Mouse (Mus musculus) T-helper 2 cell (primary cell): ENCODE data around the gene Dgkz.

Source experiments
- in situ Hi-C: fragments of 300-600 bp; cut with MboI, MseI; formaldehyde crosslinking; loops from one replicate; pipeline ENCODE4 v1.15.1; 2025; ENCODE audit warnings: high pct_unique_total_duplicates

Gene Dgkz

GRCm38 (mm10) chr2:91939303-91939935 is 36.2 kb downstream of the Dgkz start:
- in situ Hi-C loops, result no loop called here

GRCm38 (mm10) chr2:91936154-91936553 is 39.5 kb downstream of the Dgkz start:
- in situ Hi-C loops, result no loop called here

- in situ Hi-C loops, result no loop called here
Observed at GRCm38 (mm10) chr2:91934826-91935525, 40.7 kb downstream of the Dgkz start.

GRCm38 (mm10) chr2:91934016-91934415 is 41.6 kb downstream of the Dgkz start:
- in situ Hi-C loops, result no loop called here

GRCm38 (mm10) chr2:91933471-91933870 is 42.2 kb downstream of the Dgkz start:
- in situ Hi-C loops, result no loop called here

GRCm38 (mm10) chr2:91932737-91933350 is 42.8 kb downstream of the Dgkz start:
- in situ Hi-C loops, result no loop called here

- in situ Hi-C loops, result no loop called here
Observed at GRCm38 (mm10) chr2:91932160-91932711, 43.4 kb downstream of the Dgkz start, which contains the start of gene Mdk. Mdk (minus strand) TSS chr2:91932297.

- in situ Hi-C loops, result no loop called here
Observed at GRCm38 (mm10) chr2:91931328-91932159, 44.1 kb downstream of the Dgkz start.

- in situ Hi-C loops, result no loop called here
Observed at GRCm38 (mm10) chr2:91930761-91931291, 44.8 kb downstream of the Dgkz start.

GRCm38 (mm10) chr2:91929936-91930335 is 45.7 kb downstream of the Dgkz start:
- in situ Hi-C loops, result no loop called here

- in situ Hi-C loops, result no loop called here
Observed at GRCm38 (mm10) chr2:91929455-91929854, 46.2 kb downstream of the Dgkz start.

GRCm38 (mm10) chr2:91928534-91929350 is 46.9 kb downstream of the Dgkz start:
- in situ Hi-C loops, result no loop called here

- in situ Hi-C loops, result no loop called here
Observed at GRCm38 (mm10) chr2:91927826-91928533, 47.7 kb downstream of the Dgkz start.

GRCm38 (mm10) chr2:91926949-91927348 is 48.7 kb downstream of the Dgkz start, which contains the start of gene Chrm4:
Chrm4 (plus strand) TSS chr2:91927249.
- in situ Hi-C loops, result no loop called here

GRCm38 (mm10) chr2:91925442-91925841 is 50.2 kb downstream of the Dgkz start:
- in situ Hi-C loops, result no loop called here

- in situ Hi-C loops, result no loop called here
Observed at GRCm38 (mm10) chr2:91924726-91925125, 50.9 kb downstream of the Dgkz start.

- in situ Hi-C loops, result no loop called here
Observed at GRCm38 (mm10) chr2:91923415-91924337, 52.0 kb downstream of the Dgkz start.

GRCm38 (mm10) chr2:91922586-91923414 is 52.9 kb downstream of the Dgkz start:
- in situ Hi-C loops, result no loop called here
